Mouse (Mus musculus): ENCODE measurements around the gene Tanc1.
A peak's percentile ranks its signal among the peaks of the same experiment; 100 is the strongest.
"Not testable (repeated sequence)": the region's sequence is repeated elsewhere in the genome, so short reads cannot be mapped to it uniquely, and the experiment has no call there.

Gene Tanc1

GRCm38 (mm10) chr2:59839755-59840154 is 227.9 kb downstream of the Tanc1 start:
- DNase-seq: no peak

DNA sequence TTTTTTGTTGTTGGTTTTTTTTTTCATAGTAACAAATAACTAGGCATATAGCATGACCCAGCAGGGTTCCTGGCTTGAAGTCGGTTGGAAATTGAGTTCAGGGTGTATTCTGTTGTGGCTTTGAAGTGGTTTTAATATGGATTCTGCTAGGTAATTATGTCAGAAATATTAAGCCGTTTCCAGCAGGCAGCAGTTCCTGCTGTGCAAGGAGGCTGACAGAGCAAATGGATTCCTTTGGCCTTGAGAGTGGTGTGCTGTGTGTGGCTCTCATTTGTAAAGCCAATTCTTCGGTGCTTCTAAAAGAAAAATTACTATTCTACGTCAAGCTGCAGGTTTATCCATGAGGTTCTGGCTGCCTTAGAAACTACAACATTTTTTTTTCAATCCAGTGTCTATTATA is 228.3 kb downstream of the Tanc1 start:
- DNase-seq: no peak

DNA sequence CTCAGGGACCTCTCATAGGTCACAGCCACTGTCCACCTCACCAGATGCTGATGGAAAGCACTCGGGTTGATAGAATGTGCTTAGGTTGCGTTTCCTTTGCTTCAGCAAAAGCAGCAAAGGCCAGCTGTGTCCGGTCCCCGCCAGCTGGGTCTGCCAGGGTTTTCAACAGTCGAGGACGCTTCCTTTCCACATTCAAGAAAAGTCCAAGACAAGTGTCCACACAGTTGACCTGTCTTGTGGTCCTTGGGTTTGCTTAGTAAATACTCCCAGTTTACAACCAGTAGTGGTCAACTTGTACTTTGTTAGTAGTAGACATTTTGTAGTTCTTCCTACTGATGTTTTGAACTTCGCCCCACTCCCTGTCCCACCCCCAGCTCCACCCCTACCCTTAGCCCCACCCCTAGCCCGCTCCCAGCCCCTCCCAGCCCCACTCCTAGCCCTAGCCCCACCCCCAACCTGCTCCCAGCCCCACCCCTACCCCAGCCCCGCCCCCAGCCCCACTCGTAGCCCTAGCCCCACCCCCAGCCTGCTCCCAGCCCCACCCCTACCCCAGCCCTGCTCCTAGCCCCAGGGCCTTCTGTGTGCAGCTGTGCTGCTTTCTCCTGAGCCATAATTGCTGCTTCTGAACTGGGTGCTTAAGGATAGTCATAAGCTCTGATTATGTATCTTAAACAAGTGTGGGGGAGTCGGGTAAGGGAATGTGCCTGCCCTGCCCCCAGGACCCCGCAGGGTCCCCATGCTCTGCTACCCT is 229.5 kb downstream of the Tanc1 start:
- peak; percentile 60 to 75 for DNase-seq

- DNase-seq: no peak
Observed at GRCm38 (mm10) chr2:59841944-59842343, 230.1 kb downstream of the Tanc1 start.

DNA sequence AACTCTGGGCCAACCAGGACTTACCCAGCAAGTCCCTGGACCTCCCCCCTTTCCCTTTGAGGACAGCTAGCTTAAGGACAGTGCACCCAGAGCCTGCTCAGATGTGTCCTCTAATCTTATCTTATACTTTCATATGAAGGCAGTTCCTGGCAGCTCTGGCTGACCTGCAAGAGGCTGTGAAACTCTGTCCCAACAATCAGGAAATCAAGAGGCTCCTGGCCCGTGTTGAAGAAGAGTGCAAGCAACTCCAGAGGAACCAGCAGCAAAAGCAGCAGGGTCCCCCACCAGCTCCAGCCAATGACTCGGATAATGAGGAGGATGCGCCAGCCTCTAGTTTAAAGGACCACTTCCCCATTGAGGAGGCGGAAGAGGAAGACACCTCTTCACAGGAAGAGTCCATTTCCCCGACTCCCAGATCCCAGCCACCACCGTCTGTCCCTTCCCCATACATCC is 230.7 kb downstream of the Tanc1 start:
- DNase-seq: no peak

DNA sequence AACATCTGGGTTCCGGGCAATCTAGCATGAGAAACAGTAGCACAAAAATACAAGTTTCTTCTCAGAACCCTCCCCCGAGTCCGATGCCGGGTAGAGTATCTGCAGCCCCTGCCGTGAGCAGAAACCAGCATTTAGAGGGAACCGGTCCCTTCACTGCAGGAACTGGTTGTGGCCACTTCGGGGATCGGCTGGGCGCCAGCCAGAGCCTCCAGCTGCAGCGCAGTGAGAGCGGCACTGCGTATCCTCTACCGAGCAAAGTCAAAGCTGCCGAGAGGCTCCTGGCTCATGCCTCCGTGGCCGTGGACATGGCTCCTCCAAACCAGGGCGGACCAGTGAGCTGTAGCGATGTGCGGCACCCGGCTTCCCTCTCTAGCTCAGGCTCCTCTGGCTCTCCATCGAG is 231.3 kb downstream of the Tanc1 start:
- DNase-seq: no peak

GRCm38 (mm10) chr2:59843848-59844247 is 232.0 kb downstream of the Tanc1 start:
- no peak for DNase-seq

GRCm38 (mm10) chr2:59851885-59852284 is 240.0 kb downstream of the Tanc1 start:
- not testable (repeated sequence) for DNase-seq

- DNase-seq: no peak
Observed at GRCm38 (mm10) chr2:59852916-59853315, 241.1 kb downstream of the Tanc1 start.

- DNase-seq: no peak
Observed at GRCm38 (mm10) chr2:59853543-59853942, 241.7 kb downstream of the Tanc1 start.

DNA sequence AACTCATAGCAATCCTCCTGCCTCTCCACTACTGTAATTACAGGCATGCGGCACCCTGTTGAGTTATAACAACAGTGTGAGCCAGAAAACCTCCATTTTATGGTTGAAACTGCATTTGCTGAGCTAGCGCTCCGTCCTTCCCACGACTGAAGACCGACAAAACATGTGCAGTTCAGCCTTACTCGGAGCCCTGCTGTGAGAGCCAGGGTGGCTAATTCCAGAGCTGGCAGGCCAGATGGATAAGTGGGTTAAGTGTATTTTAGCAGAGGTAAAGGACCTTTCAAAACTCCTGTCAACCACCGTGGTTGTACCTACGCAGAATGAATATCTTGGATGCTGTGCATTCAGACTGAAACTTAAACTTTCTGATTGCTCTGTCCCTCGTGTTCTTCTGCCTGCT is 242.5 kb downstream of the Tanc1 start:
- DNase-seq: no peak

- no peak for DNase-seq
Observed at GRCm38 (mm10) chr2:59862618-59863017, 250.8 kb downstream of the Tanc1 start.

- DNase-seq: no peak
Observed at GRCm38 (mm10) chr2:59870526-59870925, 258.7 kb downstream of the Tanc1 start.

DNA sequence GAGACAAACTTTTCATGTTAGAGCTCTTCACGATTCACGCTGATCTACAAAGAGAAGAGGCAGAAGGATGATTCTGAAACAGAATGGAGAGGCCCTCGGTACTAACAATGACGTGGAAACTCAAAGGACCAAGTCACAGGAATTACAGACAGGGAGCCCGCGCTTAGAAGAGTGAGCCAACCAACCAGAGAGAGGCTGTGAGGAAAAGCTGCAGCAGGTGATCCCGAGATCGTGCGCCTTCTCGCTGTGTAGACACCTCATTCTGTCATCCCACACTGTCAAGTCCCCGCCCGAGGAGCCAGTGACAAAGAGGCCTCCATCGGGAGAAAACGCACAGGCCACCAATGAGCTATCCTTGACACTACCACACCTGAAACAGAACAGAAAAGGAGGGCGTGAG is 264.6 kb downstream of the Tanc1 start:
- no peak for DNase-seq

DNA sequence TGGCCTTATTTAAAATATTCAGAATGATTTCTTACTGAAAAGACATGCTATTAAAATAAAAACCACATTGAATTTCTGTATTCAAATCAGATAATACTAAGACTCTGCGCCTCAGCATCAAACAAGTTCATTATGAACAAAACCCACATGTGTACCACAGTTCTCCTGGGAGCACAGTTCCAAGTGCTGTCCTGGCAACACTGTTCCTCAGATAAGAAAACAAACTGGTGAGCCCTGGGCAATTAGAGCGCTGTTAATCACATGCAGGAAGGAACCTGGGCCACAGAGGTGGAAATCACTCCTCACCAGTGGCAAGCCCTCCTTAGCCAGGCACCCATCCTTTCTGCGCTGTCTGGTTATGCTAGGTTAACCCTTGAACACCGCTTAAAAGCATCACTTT is 265.5 kb downstream of the Tanc1 start:
- DNase-seq: no peak

- DNase-seq: peak; percentile 26 to 38
Observed at GRCm38 (mm10) chr2:59878221-59878620, 266.4 kb downstream of the Tanc1 start.

- no peak for DNase-seq
Observed at GRCm38 (mm10) chr2:59881404-59881803, 269.6 kb downstream of the Tanc1 start.

- peak; percentile 96 to 98 for DNase-seq
Observed at GRCm38 (mm10) chr2:59881831-59882741, 270.2 kb downstream of the Tanc1 start, which contains the start of gene Wdsub1. Wdsub1 (minus strand) TSS chr2:59882591.

DNA sequence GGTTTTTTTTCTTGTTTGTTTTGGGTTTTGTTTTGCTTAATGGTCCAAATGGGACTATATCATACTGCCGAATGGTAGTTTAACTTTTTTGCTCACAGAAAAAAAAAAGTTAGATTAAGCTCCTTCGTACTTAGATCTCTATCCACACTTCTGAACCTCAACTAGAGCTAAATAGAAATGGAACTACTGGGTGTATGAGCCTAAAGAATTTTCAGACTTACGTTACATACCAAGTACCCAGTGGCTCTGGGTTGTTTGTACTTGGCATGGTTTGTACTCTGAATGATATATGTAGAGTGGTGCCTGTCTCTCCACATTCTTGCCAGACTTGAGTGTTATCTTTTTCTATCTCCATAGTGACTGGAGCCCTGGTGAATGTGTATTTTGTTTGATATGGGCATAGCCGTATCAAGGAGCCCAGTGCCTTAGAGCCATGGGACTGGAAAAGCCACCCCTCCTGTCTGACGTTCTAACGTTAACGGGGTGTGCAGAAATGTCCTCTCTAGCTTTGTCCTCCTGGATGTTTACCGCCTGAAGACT is 271.0 kb downstream of the Tanc1 start:
- no peak for DNase-seq

DNA sequence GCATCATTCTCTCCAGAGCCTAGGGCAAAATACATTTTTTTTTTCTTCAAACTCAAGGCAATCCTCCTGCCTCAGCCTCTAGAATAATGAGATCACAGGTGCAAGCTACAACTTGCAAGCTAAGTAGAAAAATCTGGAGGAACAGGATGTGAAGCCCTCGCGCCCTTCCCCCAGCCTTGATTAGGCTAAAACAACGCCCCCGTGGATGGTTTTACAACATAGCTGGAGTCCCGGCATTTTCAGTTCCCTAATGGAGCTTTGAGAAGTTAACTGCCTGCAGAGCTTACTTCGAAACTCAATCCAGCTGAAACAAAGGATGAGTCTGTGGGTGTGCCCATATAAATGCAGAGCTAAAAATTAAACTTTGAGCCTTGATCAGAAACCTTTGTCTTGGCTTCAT is 277.9 kb downstream of the Tanc1 start:
- DNase-seq: no peak
